Mouse (Mus musculus): ENCODE results near the gene Cyp2b13.
"Not testable (repeated sequence)": the region's sequence is repeated elsewhere in the genome, so short reads cannot be mapped to it uniquely, and the experiment has no call there.

The Cyp2b13 gene

GRCm38 (mm10) chr7:26061197-26061596 is at the start of gene Cyp2b13:
TSS of gene Cyp2b13 (plus strand) at chr7:26061497.
- DNase-seq (ENCODE audit: low read depth, low spot score), result not testable (repeated sequence)

- not testable (repeated sequence) for DNase-seq (ENCODE audit: low read depth, low spot score)
Measured at GRCm38 (mm10) chr7:26019814-26020332, 41.4 kb upstream of the Cyp2b13 start.

- not testable (repeated sequence) for DNase-seq (ENCODE audit: low read depth, low spot score)
Measured at GRCm38 (mm10) chr7:26054885-26055630, 6.2 kb upstream of the Cyp2b13 start.

GRCm38 (mm10) chr7:26071677-26072076 is 10.4 kb downstream of the Cyp2b13 start:
- not testable (repeated sequence) for DNase-seq (ENCODE audit: low read depth, low spot score)

- DNase-seq (ENCODE audit: low read depth, low spot score), result no peak
Measured at GRCm38 (mm10) chr7:26082595-26082994, 21.3 kb downstream of the Cyp2b13 start.

GRCm38 (mm10) chr7:26087391-26087790 is 26.1 kb downstream of the Cyp2b13 start:
- DNase-seq (ENCODE audit: low read depth, low spot score), result no peak

GRCm38 (mm10) chr7:26088578-26088977 is 27.3 kb downstream of the Cyp2b13 start:
- not testable (repeated sequence) for DNase-seq (ENCODE audit: low read depth, low spot score)

GRCm38 (mm10) chr7:26139623-26140022 is 78.3 kb downstream of the Cyp2b13 start:
- DNase-seq (ENCODE audit: low read depth, low spot score), result not testable (repeated sequence)

GRCm38 (mm10) chr7:26143657-26144056 is 82.4 kb downstream of the Cyp2b13 start:
- not testable (repeated sequence) for DNase-seq (ENCODE audit: low read depth, low spot score)
